Mouse (Mus musculus) neural tube, embryonic 12.5 days (tissue): Measurements from ENCODE around the gene Clasp1. TPM values are rescaled to one million over a fixed set of nuclear protein-coding genes. Genes with fewer than 3 reads are reported as not detected.

Source experiments
- ATAC-seq: fragments of 200-750 bp; cut with Nextera tagmentation; 2 replicates; pipeline ENCODE4 v1.8.0; 2017; ENCODE audit warnings: low read depth, mild to moderate bottlenecking, moderate TSS enrichment, moderate library complexity; ENCODE audit not compliant: low FRiP score
- H3K27ac ChIP-seq: fragments of 300-500 bp; sonication (generic); 2 replicates; pipeline ENCODE4 v1.5.1; 2016
- H3K27me3 ChIP-seq: fragments of 300-500 bp; sonication (generic); replicated peaks from 2 replicates; pipeline ENCODE4 v1.6.1; 2016; ENCODE audit warnings: mild to moderate bottlenecking
- H3K36me3 ChIP-seq: fragments of 300-500 bp; sonication (generic); 2 replicates; pipeline ENCODE4 v1.6.1; 2016; ENCODE audit warnings: mild to moderate bottlenecking
- H3K4me1 ChIP-seq: fragments of 300-500 bp; sonication (generic); 2 replicates; pipeline ENCODE4 v1.6.1; 2016
- H3K4me2 ChIP-seq: fragments of 300-500 bp; sonication (generic); replicated peaks from 2 replicates; pipeline ENCODE4 v1.6.1; 2016; ENCODE audit warnings: mild to moderate bottlenecking
- H3K4me3 ChIP-seq: fragments of 300-500 bp; sonication (generic); 2 replicates; pipeline ENCODE4 v1.5.1; 2016
- H3K9ac ChIP-seq: fragments of 300-500 bp; sonication (generic); 2 replicates; pipeline ENCODE4 v1.6.1; 2016; ENCODE audit warnings: mild to moderate bottlenecking
- H3K9me3 ChIP-seq: fragments of 300-500 bp; sonication (generic); 2 replicates; pipeline ENCODE4 v1.6.1; 2016; ENCODE audit warnings: mild to moderate bottlenecking
- WGBS: fragments of 180-500 bp; shearing (Covaris S2); methylation state at CpG from one replicate; pipeline ENCODE4 v1.1.7; 2016; 5-methylcytosine and 5-hydroxymethylcytosine counted together
- polyA plus RNA-seq: library from polyadenylated mRNA; unstranded; fragments of >200 nt; fragmentation: Nextera tagmentation; extraction: Ambion mirVana; gene quantifications from 2 replicates; pipeline ENCODE4 v1.2.1, GENCODE M21; 2016

Clasp1 gene
- polyA plus RNA-seq, 1 experiment from 2014 or later, result 132 TPM

DNA sequence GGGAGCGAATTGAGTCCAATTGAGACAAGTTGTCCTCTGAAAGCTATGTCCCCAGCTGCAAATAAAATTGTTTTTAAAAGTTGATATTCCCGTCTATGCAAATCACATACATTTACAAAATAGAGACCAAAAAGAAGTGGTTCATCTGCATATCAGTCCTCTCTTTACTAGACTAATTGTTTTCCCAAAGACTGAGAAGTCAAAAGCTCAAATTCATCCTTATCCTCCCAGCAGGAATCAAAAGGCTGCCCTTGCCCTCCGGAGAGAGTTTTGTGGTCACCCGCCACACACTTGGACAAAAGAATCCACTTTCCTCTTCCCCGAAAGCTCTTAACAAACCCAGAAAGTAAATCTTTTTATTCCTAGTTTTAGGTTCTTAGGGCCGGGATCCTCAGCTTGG is 236.6 kb downstream of the Clasp1 start:
- H3K9ac ChIP-seq, result no peak overlapping the region
- no peak overlapping the region for H3K4me2 ChIP-seq
- peaks cover 8% of the 10 kb centered on the region for H3K4me1 ChIP-seq
- no peak for ATAC-seq
- H3K9me3 ChIP-seq, result no peaks in the 10 kb centered on the region
- no peak overlapping the region for H3K4me3 ChIP-seq
- H3K27ac ChIP-seq, result no peak overlapping the region
- H3K27me3 ChIP-seq, result peaks cover 26% of the 10 kb centered on the region
- WGBS, result 25% methylated on average over 6 of the region's 6 CpGs
- H3K36me3 ChIP-seq, result no peaks in the 10 kb centered on the region

DNA sequence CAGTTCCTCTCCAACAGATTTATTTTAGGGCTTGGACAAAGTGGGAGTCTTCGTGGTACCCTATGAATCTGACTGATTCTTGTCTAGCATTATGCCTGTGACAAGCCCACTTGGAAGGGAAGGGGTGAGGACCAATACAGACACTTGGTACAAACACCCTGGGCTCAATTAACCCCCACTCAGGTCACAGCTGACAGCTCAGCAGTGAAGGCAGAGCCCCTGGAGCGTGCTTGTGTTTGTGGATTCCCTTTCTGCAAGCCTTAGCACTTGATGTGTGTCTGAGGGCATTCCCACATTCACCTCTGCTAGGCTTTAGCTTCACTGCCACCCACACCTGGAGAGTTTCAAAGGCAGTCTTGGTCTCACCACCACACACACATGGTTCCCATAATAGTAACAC is 237.1 kb downstream of the Clasp1 start:
- H3K27ac ChIP-seq, result no peak overlapping the region

GRCm38 (mm10) chr1:118626452-118626851 is 237.6 kb downstream of the Clasp1 start:
- Histone ChIP-seq H3K9me3 (no peaks in the 10 kb centered on the region), H3K4me3 (no peak overlapping the region), H3K27ac (no peak overlapping the region), H3K4me2 (no peak overlapping the region), H3K27me3 (peaks cover 26% of the 10 kb centered on the region), H3K4me1 (peaks cover 8% of the 10 kb centered on the region), H3K36me3 (no peaks in the 10 kb centered on the region), H3K9ac (no peak overlapping the region)
- no peak for ATAC-seq
- 75% methylated on average over 2 of the region's 2 CpGs for WGBS

More for the DNA sequence above, 237.1 kb downstream of the Clasp1 start:
- Histone ChIP-seq H3K4me2 (no peak overlapping the region), H3K9ac (no peak overlapping the region), H3K4me3 (no peak overlapping the region), H3K36me3 (no peaks in the 10 kb centered on the region), H3K27me3 (peaks cover 26% of the 10 kb centered on the region), H3K4me1 (peaks cover 8% of the 10 kb centered on the region), H3K9me3 (no peaks in the 10 kb centered on the region)
- 54% methylated on average over 2 of the region's 2 CpGs for WGBS
- no peak for ATAC-seq

GRCm38 (mm10) chr1:118627781-118628464 is 239.1 kb downstream of the Clasp1 start, which contains the start of gene Tfcp2l1:
Gene Tfcp2l1, plus strand, starts transcription at chr1:118627945.
- Histone ChIP-seq H3K27ac (no peak within 1 kb of the TSS), H3K27me3 (peaks cover 26% of the 10 kb centered on the region), H3K9me3 (no peaks in the 10 kb centered on the region), H3K4me3 (peak within 1 kb of the TSS; percentile 41), H3K9ac (peak within 1 kb of the TSS; percentile 45), H3K4me2 (peak within 1 kb of the TSS; percentile 94), H3K36me3 (no peaks in the 10 kb centered on the region), H3K4me1 (peaks cover 8% of the 10 kb centered on the region)
- under 1% methylated on average over 48 of the region's 48 CpGs for WGBS
- peak; percentile 82 for ATAC-seq

DNA sequence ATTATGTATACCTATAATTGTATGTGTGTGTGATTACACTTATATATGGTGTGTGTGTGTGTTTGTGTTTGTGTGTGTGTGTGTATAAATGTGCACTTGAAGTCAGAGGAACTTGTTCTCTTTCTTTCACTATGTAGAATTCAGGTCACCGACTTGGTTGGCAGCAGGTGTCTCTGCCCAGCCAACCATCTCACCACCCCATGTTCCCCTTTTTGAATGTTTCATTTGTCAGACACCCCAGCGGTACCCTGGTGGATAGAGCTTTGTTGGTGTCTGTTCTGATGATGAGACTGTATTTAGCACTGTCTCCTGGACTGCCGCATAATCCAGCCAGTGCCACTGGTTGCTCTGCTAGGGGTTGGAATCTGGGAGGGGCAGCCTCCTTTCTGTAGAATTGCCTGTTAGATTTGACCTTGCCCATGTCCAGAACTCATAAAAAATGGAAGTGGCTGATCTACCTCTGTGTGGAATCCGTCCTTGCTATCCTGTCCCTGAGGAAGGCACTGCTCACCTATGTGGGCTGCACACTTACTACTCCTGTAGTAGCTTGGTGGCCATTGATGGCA is 244.6 kb downstream of the Clasp1 start:
- Histone ChIP-seq H3K27me3 (peaks cover 2% of the 10 kb centered on the region), H3K4me1 (no peaks in the 10 kb centered on the region), H3K4me3 (no peak overlapping the region), H3K4me2 (no peak overlapping the region), H3K9me3 (no peaks in the 10 kb centered on the region), H3K36me3 (no peaks in the 10 kb centered on the region), H3K9ac (no peak overlapping the region), H3K27ac (no peak overlapping the region)
- 90% methylated on average over 4 of the region's 4 CpGs for WGBS
- no peak for ATAC-seq

- no peak overlapping the region for H3K4me2 ChIP-seq
- no peaks in the 10 kb centered on the region for H3K9me3 ChIP-seq
- H3K4me3 ChIP-seq, result no peak overlapping the region
- ATAC-seq, result no peak
- no peaks in the 10 kb centered on the region for H3K4me1 ChIP-seq
- no peak overlapping the region for H3K27ac ChIP-seq
- no peaks in the 10 kb centered on the region for H3K36me3 ChIP-seq
- WGBS, result 69% methylated on average over 2 of the region's 2 CpGs
- H3K27me3 ChIP-seq, result no peaks in the 10 kb centered on the region
- no peak overlapping the region for H3K9ac ChIP-seq
These were observed 253.6 kb downstream of the Clasp1 start for GRCm38 (mm10) chr1:118642296-118642999.

GRCm38 (mm10) chr1:118643138-118643979 is 254.5 kb downstream of the Clasp1 start:
- 36% methylated on average over 9 of the region's 9 CpGs for WGBS
- H3K9ac ChIP-seq, result no peak overlapping the region
- no peak overlapping the region for H3K4me3 ChIP-seq
- H3K4me1 ChIP-seq, result no peaks in the 10 kb centered on the region
- H3K36me3 ChIP-seq, result no peaks in the 10 kb centered on the region
- no peak overlapping the region for H3K4me2 ChIP-seq
- H3K9me3 ChIP-seq, result no peaks in the 10 kb centered on the region
- H3K27me3 ChIP-seq, result no peaks in the 10 kb centered on the region
- H3K27ac ChIP-seq, result no peak overlapping the region
- no peak for ATAC-seq

DNA sequence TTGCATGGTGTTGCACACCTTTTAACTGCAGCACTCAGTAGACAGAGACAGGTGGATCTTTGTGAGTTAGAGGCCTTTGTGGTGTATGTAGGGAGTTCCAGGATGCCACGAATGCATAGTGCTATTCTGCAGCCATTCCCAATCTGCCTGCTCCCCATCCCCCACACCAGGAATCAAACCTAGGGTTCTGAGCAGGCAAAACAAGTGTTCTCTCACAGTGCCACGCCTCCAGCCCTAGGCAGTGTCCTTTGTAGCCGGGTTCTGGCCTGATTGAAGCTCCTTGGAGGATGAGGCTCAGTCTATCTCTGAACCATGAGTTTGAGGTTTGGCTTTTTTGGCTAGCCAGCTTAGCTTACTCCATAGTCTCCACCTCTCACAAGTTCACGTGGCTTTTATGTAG is 256.8 kb downstream of the Clasp1 start:
- H3K9me3 ChIP-seq, result no peaks in the 10 kb centered on the region
- no peak for ATAC-seq
- no peaks in the 10 kb centered on the region for H3K27me3 ChIP-seq
- H3K4me2 ChIP-seq, result no peak overlapping the region
- no peaks in the 10 kb centered on the region for H3K4me1 ChIP-seq
- no peaks in the 10 kb centered on the region for H3K36me3 ChIP-seq
- H3K9ac ChIP-seq, result no peak overlapping the region
- 56% methylated on average over 4 of the region's 4 CpGs for WGBS
- no peak overlapping the region for H3K27ac ChIP-seq
- no peak overlapping the region for H3K4me3 ChIP-seq

GRCm38 (mm10) chr1:118648015-118648414 is 259.2 kb downstream of the Clasp1 start:
- Histone ChIP-seq H3K9me3 (no peaks in the 10 kb centered on the region), H3K27ac (no peak overlapping the region), H3K4me2 (no peak overlapping the region), H3K4me3 (no peak overlapping the region), H3K27me3 (no peaks in the 10 kb centered on the region), H3K4me1 (no peaks in the 10 kb centered on the region), H3K36me3 (no peaks in the 10 kb centered on the region), H3K9ac (no peak overlapping the region)
- 22% methylated on average over 3 of the region's 3 CpGs for WGBS
- no peak for ATAC-seq

DNA sequence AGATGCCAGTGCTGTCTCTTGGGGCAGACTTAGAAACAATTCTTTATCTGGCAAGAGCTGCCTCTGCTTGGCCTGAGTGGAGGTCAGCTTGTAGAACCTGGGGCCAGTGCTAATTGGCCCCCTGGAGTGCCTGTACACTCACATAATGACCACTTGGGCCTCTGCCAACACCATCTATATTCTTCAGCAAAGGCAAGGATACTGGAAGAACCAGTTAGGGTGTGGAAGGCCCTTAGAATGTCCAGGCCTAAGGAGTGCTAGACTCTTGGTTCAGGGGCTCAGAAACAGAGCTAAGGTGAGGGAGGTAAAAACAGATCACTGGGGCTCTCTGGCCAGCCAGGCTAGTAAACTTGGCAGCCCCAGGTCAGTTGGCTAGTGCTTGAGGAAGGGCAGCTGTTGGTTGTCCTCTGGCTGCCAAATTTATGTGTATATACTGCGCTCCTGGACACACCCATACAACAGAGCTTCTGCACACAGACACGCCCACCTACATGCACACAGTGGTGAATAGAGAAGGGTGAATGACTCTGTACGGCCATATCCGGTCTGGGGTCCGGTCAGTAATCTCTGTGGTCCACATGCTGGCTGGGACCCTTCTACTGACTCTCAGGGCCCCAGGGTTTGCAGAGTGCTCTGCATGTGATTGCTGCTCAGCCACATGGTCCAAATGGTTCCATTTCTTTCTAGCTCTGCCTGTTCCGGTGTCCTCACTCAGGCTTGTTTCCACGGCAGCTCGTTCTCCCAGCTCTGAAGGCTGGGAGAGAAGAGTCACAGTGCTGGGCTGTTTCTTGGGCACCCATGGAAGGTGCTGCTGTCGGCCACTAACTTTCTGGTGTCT is 261.3 kb downstream of the Clasp1 start:
- no peaks in the 10 kb centered on the region for H3K36me3 ChIP-seq
- H3K4me3 ChIP-seq, result no peak overlapping the region
- no peaks in the 10 kb centered on the region for H3K4me1 ChIP-seq
- no peak overlapping the region for H3K27ac ChIP-seq
- H3K9me3 ChIP-seq, result no peaks in the 10 kb centered on the region
- H3K4me2 ChIP-seq, result no peak overlapping the region
- no peak overlapping the region for H3K9ac ChIP-seq
- no peaks in the 10 kb centered on the region for H3K27me3 ChIP-seq
- no peak for ATAC-seq
- 67% methylated on average over 9 of the region's 9 CpGs for WGBS

DNA sequence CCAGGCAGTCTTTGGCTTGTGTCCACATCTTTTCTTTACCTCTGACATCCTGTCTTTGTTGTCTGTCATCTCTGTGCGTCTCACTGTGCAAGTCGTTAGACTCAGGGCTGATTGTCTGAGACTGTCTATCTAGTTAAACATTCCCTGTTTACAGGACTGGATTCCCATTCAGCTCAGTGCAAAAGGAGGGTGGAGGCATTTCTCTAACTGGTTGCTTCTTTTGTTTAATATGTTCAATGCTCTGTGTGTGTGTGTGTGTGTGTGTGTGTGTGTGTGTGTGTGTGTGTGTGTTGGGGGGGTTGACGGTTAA is 261.9 kb downstream of the Clasp1 start:
- no peak for ATAC-seq
- H3K4me1 ChIP-seq, result no peaks in the 10 kb centered on the region
- WGBS, result 41% methylated on average over 3 of the region's 3 CpGs
- H3K9me3 ChIP-seq, result no peaks in the 10 kb centered on the region
- no peaks in the 10 kb centered on the region for H3K27me3 ChIP-seq
- no peaks in the 10 kb centered on the region for H3K36me3 ChIP-seq
- no peak overlapping the region for H3K4me2 ChIP-seq
- no peak overlapping the region for H3K4me3 ChIP-seq
- no peak overlapping the region for H3K27ac ChIP-seq
- H3K9ac ChIP-seq, result no peak overlapping the region
